Mouse (Mus musculus) 3134 (cell line): ENCODE measurements around the gene Wdr24.

Experiments
- DNase-seq: peaks from one replicate; pipeline ENCODE4 v3.0.0-alpha.2; 2011; ENCODE audit warnings: low spot score; ENCODE audit not compliant: insufficient read length; ENCODE audit errors: extremely low read depth

The Wdr24 gene

DNA sequence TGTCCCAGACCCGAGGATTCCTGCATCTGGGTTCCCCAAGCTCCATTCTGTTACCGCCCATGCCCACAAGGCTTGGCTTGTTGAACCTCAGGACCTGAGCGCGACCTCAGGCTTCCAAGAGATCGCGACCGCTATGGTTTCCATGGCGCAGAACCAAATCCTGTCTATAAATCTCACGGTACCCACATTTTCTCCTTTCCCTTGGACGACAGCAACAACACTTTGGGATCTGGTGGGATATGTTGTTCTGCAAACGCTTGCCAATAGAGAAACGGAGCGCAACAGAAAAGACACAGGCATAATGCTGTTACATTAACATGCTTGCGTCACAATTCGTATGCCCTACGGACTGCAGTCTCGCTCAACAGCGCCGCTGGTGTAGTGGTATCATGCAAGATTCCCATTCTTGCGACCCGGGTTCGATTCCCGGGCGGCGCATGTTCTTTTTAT lies 51.3 kb downstream of the Wdr24 start, which contains the start of gene Mettl26:
Gene Mettl26, plus strand, starts transcription at position 354 of the 450 bp plus-strand sequence.
- no peak for DNase-seq

DNA sequence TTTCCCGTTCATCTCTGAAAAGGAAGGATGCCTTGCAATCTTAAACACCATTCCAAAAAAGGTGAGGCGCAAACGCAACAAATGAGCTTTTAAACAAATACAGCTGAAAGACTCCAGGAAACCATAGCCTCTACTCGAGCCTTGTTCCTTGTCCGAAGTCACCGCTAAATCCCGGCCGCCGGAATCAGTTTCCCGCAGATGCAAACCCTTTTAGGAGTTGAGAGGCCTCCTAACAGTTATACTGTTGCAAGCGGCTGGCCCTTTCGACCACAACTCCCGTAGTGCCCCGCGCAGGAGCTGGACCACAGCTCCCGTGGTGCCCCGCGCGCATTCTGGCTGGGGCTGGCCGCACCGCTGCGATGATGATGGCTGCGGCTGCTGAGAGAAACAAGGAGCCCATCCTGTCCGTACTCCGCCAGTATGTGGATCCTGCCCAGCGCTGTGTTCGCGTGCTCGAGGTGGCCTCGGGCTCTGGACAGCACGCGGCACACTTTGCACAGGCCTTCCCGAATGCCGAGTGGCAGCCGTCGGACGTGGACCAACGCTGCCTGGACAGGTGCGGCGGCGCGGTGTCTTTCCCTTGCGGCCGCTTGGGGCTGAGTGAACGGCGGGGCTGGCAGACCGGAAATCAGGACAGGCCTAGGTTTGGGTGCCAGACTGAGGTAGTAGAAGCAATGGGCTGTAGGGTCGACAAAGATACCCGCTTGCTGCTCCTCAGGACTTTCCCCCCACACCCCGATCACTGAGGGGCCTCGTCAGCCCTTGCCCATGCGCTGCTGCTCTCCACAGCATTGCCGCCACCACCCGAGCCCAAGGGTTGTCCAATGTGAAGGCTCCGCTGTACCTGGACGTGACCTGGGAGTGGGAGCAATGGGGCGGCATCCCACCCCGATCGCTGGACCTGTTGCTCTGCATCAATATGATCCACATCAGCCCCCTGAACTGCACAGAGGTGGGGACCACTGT lies 52.0 kb downstream of the Wdr24 start:
- peak; percentile 92 for DNase-seq

DNA sequence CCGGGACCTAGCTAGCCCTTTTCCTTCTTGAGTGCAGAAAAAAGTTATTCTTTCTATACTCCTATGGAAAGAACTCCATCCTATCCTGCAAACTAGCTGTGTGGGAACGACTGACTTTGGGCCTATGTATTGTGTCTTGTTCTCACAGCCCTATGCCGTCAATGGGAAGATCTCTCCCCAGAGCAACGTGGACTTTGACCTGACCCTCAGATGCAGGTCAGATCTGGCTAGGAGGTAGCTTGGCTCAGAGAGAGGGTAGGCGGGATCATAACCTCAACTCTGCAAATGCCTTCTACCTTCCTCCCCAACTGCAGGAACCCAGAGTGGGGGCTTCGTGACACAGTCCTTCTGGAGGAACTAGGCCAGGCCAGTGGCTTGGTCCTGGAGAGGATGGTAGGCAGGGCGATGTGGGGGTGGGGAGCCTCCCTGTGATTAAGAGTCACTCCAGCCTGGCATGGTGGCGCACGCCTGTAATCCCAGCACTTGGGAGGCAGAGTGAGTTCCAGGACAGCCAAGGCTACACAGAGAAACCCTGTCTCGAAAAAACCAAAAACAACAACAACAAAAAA lies 53.0 kb downstream of the Wdr24 start:
- DNase-seq, result no peak

DNA sequence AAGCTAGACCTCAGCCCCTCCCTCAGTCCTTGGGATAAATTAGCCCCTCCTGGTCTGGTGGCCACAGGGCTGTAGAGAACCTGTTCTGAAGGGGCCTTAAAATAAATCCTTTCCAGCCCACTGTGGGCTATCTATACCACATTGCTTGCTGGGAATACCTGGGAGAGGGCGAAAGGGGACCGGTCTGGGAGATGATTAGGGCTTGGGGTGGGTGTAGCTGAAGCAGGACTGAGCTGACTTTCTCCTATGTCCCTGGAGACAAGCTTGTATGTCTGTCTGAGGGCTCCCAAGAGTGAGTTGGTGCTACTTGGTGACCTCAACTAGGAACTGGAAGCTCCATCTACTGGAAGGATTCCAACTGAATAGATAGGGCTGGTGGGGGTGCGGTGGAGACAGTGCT lies 53.6 kb downstream of the Wdr24 start:
- DNase-seq, result no peak

DNA sequence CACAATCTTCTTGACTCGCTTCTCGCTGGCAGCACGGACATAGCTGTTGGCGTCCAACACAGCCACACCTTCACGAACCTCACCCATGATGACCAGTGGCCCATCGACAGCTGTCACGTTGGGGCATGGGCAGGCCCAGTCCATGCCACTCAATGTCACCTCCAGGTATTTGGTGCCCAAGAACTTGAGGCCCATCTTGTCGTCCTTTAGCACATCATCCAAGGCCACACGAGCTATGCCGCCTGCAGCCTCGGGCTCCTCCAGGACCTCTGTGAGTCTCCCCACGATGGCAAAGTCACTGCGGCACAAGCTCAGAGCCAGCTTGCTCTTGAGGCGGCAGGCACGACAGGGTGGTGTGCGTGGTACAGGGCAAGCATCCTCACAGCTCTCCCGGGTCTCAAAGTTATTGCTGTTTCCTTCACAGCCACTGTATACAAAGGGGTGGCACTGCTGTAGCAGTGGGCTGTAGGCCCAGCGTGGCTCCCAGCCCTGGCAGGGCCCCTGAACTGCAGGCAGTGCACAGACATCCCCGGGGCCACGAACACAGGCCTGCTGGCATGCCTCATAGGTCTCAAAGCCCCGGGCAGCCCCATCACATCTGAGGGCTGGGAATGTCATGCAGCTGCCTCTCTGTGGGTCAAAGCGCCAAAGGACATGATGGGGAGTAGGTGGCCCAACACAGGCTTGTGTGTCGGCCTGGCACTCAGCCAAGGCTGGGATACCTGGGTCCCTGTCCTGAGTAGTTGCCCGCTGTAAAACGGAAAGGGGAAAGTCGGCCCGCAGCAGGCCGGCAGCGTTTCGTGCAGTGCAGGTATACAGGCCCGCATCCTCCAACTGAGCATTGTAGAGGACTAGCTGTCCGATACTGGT lies 54.5 kb downstream of the Wdr24 start:
- no peak for DNase-seq
